8 mouse cellular contexts compared by ENCODE assay signal in the genomic region with DNA sequence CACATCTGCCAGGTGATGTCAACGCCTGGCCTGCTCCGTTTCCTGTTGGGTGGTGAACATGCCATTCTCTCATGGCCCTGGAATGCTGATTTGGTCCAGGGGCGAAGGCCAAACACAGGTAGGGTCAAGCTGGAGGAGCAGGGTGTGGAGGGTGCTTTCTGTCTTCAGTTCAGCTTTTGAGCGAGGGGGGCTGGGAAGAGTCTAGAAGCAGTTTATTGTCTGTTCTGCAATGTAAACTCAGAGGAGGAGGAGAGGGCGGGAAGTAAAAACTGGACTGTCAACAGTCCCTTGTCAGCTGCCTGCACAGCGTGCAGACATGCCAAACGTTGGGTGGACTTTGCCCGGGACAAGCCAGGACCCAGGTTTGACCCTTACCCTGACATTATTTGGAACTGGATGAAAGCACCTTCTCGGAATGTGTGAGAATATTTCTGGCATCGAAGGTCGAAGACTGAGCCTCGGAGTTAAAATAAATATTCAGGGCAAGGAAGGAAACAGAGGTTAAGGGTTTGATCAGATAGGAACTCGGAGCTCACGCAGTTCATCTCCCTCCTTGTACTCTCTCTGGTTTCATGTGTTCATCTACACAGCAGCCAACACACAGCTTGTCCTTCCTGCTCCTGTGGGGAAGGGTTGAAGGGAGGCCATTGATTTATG.
DNase-seq lines count a peak whose midpoint lies in the region; ATAC-seq and TF ChIP-seq lines count a peak whose summit lies in the region.

No protein-coding gene starts in this region.

- CTCF ChIA-PET in Patski (lab: Charles Lee), result interaction anchor here (0.9 to 1.0 kb wide), 2 partner anchors 14 to 25 kb away, joined by 3 read pairs; no protein-coding TSS in a partner anchor

- no peak for TF ChIP-seq POLR2A in limb, embryonic 14.5 days (IDR thresholded peaks at IDR 0.05; ENCODE audit: borderline replicate concordance, extremely low read depth, insufficient read depth, insufficient read length)

- DNase-seq in Patski (ENCODE audit: low read depth, low spot score), result no peak
- peak; percentile 49 to 51 for DNase-seq in heart, postnatal 36 days
- no peak for DNase-seq in limb, embryonic 14.5 days (ENCODE audit: low spot score)
- DNase-seq in frontal cortex, postnatal 14 days (ENCODE audit: low spot score in 2 of 2), result no peak
- no peak for DNase-seq in frontal cortex, postnatal 25 days (ENCODE audit: low spot score in 2 of 2)
- no peak for DNase-seq in frontal cortex, postnatal 10 days (ENCODE audit: low spot score in 2 of 2)

- TF ChIP-seq CTCF in Patski (IDR thresholded peaks at IDR 0.05), result no peak

- no peaks in the 10 kb centered on the region for H3K9me3 ChIP-seq in embryonic facial prominence, embryonic 13.5 days
- no peaks in the 10 kb centered on the region for H3K9me3 ChIP-seq in limb, embryonic 14.5 days (ENCODE audit: control insufficient read depth, low read length)
- H3K9me3 ChIP-seq in neural tube, embryonic 15.5 days (replicated peaks), result no peaks in the 10 kb centered on the region; the same call in 1 of the 2 replicates

- no peak overlapping the region for H3K4me3 ChIP-seq in embryonic facial prominence, embryonic 13.5 days
- no peak overlapping the region for H3K4me3 ChIP-seq in limb, embryonic 14.5 days (replicated peaks; ENCODE audit: low read length)
- no peak overlapping the region for H3K4me3 ChIP-seq in neural tube, embryonic 15.5 days (replicated peaks)

- peak overlapping the region; percentile 51; the same call in 1 of the 2 replicates for H3K27ac ChIP-seq in embryonic facial prominence, embryonic 13.5 days
- no peak overlapping the region; the same call in 1 of the 2 replicates for H3K27ac ChIP-seq in limb, embryonic 14.5 days (replicated peaks; ENCODE audit: low read depth, low read length)
- no peak overlapping the region for H3K27ac ChIP-seq in neural tube, embryonic 15.5 days (replicated peaks)

- H3K27me3 ChIP-seq in Patski, result no peaks in the 10 kb centered on the region
- H3K27me3 ChIP-seq in embryonic facial prominence, embryonic 13.5 days, result no peaks in the 10 kb centered on the region
- H3K27me3 ChIP-seq in limb, embryonic 14.5 days (ENCODE audit: control insufficient read depth, insufficient read depth, low read length), result no peaks in the 10 kb centered on the region
- 0 out of 2 replicates have a peak, but pooled peaks cover 3% of the 10 kb centered on the region for H3K27me3 ChIP-seq in neural tube, embryonic 15.5 days (replicated peaks)

- POLR2A ChIA-PET in Patski (lab: Charles Lee), result interaction anchor here (0.6 to 2.5 kb wide), 7 partner anchors 19 to 292 kb away, joined by 3 to 11 read pairs (median 3); partner anchors contain the start of gene Spry1

- no peak overlapping the region for H3K4me2 ChIP-seq in embryonic facial prominence, embryonic 13.5 days
- no peak overlapping the region; the same call in 1 of the 2 replicates for H3K4me2 ChIP-seq in limb, embryonic 14.5 days (replicated peaks; ENCODE audit: low read depth, low read length, severe bottlenecking)
- H3K4me2 ChIP-seq in neural tube, embryonic 15.5 days, result no peak overlapping the region

- in situ Hi-C loops in Patski (cut with MboI; ENCODE audit: low pct_unique_long_range_greater_than_20kb), result no loop called here

- peak; percentile 68 for ATAC-seq in Patski
- ATAC-seq in embryonic facial prominence, embryonic 13.5 days (ENCODE audit: insufficient number of reproducible peaks, insufficient read depth, low FRiP score, low TSS enrichment, low read depth), result no peak
- peak; percentile 64 for ATAC-seq in limb, embryonic 14.5 days (ENCODE audit: low FRiP score, low read depth)
- ATAC-seq in neural tube, embryonic 15.5 days (ENCODE audit: low FRiP score), result peak; percentile 33

- WGBS in embryonic facial prominence, embryonic 13.5 days, result 37% methylated on average over 14 of the region's 14 CpGs
- 33% methylated on average over 14 of the region's 14 CpGs for WGBS in limb, embryonic 14.5 days
- 27% methylated on average over 14 of the region's 14 CpGs for WGBS in neural tube, embryonic 15.5 days

- intact Hi-C loops in heart, postnatal 36 days (cut with DNase I), result no loop called here

- no peaks in the 10 kb centered on the region for H3K36me3 ChIP-seq in embryonic facial prominence, embryonic 13.5 days
- no peaks in the 10 kb centered on the region for H3K36me3 ChIP-seq in limb, embryonic 14.5 days (ENCODE audit: control insufficient read depth, insufficient read depth, low read length)
- H3K36me3 ChIP-seq in neural tube, embryonic 15.5 days, result no peaks in the 10 kb centered on the region

- 0 out of 2 replicates have a peak overlapping the region, but pooled peaks have one; percentile 32 for H3K9ac ChIP-seq in embryonic facial prominence, embryonic 13.5 days
- H3K9ac ChIP-seq in limb, embryonic 14.5 days (ENCODE audit: low read depth, low read length, severe bottlenecking), result no peak overlapping the region
- H3K9ac ChIP-seq in neural tube, embryonic 15.5 days (replicated peaks), result no peak overlapping the region

- peaks cover 17% of the 10 kb centered on the region for H3K4me1 ChIP-seq in embryonic facial prominence, embryonic 13.5 days
- H3K4me1 ChIP-seq in limb, embryonic 14.5 days (ENCODE audit: control insufficient read depth, insufficient read depth, low read length), result peaks cover 15% of the 10 kb centered on the region
- peaks cover 13% of the 10 kb centered on the region for H3K4me1 ChIP-seq in neural tube, embryonic 15.5 days

Comparison
In these comparisons a context has a peak if more than half of its experiments do, and no peak if none do; other contexts are left out.
1. DNase-seq: peak in heart, postnatal 36 days (2 of 2); none in Patski (single experiment), limb, embryonic 14.5 days (single experiment), frontal cortex, postnatal 14 days (0 of 2), frontal cortex, postnatal 25 days (0 of 2) and frontal cortex, postnatal 10 days (0 of 2).